In the genomic region with DNA sequence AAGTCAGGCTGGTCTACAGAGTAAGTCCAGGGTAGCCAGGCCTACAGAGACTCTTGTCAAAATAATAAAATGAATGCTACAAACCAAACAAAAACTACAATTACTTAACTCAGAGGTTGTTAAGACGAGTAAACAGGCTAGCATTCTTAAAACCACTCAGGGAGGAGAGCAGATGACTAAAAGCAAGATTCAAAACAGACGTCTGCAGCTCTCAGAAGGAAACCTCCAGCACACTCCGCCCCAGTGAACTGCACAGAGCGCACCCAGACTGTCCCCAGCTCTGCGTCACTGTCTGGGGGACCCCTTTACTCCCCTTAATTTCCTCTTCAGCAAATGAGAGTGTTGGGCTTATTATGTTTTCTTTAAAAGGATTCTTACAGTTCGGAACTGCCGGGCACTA, we compare ENCODE assay signal across 8 mouse cellular contexts. TPM values are rescaled to one million over a fixed set of nuclear protein-coding genes. Genes with fewer than 3 reads are reported as not detected.
DNase-seq lines count a peak whose midpoint lies in the region; ATAC-seq and TF ChIP-seq lines count a peak whose summit lies in the region.

No protein-coding gene starts in this region.

- H3K4me2 ChIP-seq in heart, postnatal 0 days (ENCODE audit: low read depth, low read length): peak overlapping the region; percentile 42
- H3K4me2 ChIP-seq in embryonic facial prominence, embryonic 13.5 days: peak overlapping the region; percentile 94
- H3K4me2 ChIP-seq in hindbrain, embryonic 13.5 days: peak overlapping the region; percentile 95
- peak overlapping the region; percentile 94 for H3K4me2 ChIP-seq in midbrain, embryonic 13.5 days (replicated peaks)

- H3K9me3 ChIP-seq in heart, postnatal 0 days (replicated peaks; ENCODE audit: control insufficient read depth, low read length): no peaks in the 10 kb centered on the region
- no peaks in the 10 kb centered on the region for H3K9me3 ChIP-seq in embryonic facial prominence, embryonic 13.5 days
- no peaks in the 10 kb centered on the region for H3K9me3 ChIP-seq in hindbrain, embryonic 13.5 days
- H3K9me3 ChIP-seq in midbrain, embryonic 13.5 days: no peaks in the 10 kb centered on the region

- TF ChIP-seq CTCF in heart, postnatal 0 days (IDR thresholded peaks at IDR 0.05; ENCODE audit: low read depth): no peak

- peak overlapping the region; percentile 99 for H3K27ac ChIP-seq in heart, postnatal 0 days (ENCODE audit: low read depth)
- peak overlapping the region; percentile 86; the same call in 1 of the 2 replicates for H3K27ac ChIP-seq in embryonic facial prominence, embryonic 13.5 days
- peak overlapping the region; percentile 56; the same call in 1 of the 2 replicates for H3K27ac ChIP-seq in hindbrain, embryonic 13.5 days
- peak overlapping the region; percentile 14; the same call in 1 of the 2 replicates for H3K27ac ChIP-seq in midbrain, embryonic 13.5 days

- H3K36me3 ChIP-seq in heart, postnatal 0 days (replicated peaks; ENCODE audit: control insufficient read depth, insufficient read depth, low read length): peaks cover 36% of the 10 kb centered on the region
- H3K36me3 ChIP-seq in embryonic facial prominence, embryonic 13.5 days: peaks cover 41% of the 10 kb centered on the region
- peaks cover 40% of the 10 kb centered on the region for H3K36me3 ChIP-seq in hindbrain, embryonic 13.5 days
- H3K36me3 ChIP-seq in midbrain, embryonic 13.5 days: peaks cover 45% of the 10 kb centered on the region

- WGBS in heart, postnatal 0 days: 82% methylated on average over 7 of the region's 7 CpGs
- WGBS in embryonic facial prominence, embryonic 13.5 days: 66% methylated on average over 7 of the region's 7 CpGs
- WGBS in hindbrain, embryonic 13.5 days: 87% methylated on average over 7 of the region's 7 CpGs
- WGBS in midbrain, embryonic 13.5 days: 83% methylated on average over 7 of the region's 7 CpGs

- no peak overlapping the region for H3K4me3 ChIP-seq in heart, postnatal 0 days (ENCODE audit: low read depth, low read length)
- H3K4me3 ChIP-seq in embryonic facial prominence, embryonic 13.5 days: 0 out of 2 replicates have a peak overlapping the region, but pooled peaks have one; percentile 95
- H3K4me3 ChIP-seq in hindbrain, embryonic 13.5 days: 0 out of 2 replicates have a peak overlapping the region, but pooled peaks have one; percentile 99
- peak overlapping the region; percentile 98; the same call in 1 of the 2 replicates for H3K4me3 ChIP-seq in midbrain, embryonic 13.5 days (replicated peaks)

- H3K9ac ChIP-seq in heart, postnatal 0 days (replicated peaks; ENCODE audit: low read depth, low read length): no peak overlapping the region
- H3K9ac ChIP-seq in embryonic facial prominence, embryonic 13.5 days: 0 out of 2 replicates have a peak overlapping the region, but pooled peaks have one; percentile 100
- no peak overlapping the region for H3K9ac ChIP-seq in hindbrain, embryonic 13.5 days
- H3K9ac ChIP-seq in midbrain, embryonic 13.5 days (replicated peaks): no peak overlapping the region

- TF ChIP-seq EP300 in heart, postnatal 0 days (IDR thresholded peaks at IDR 0.05; ENCODE audit: low read depth): no peak

- peaks cover 12% of the 10 kb centered on the region for H3K4me1 ChIP-seq in heart, postnatal 0 days (ENCODE audit: control insufficient read depth, insufficient read depth)
- H3K4me1 ChIP-seq in embryonic facial prominence, embryonic 13.5 days: peaks cover 47% of the 10 kb centered on the region
- H3K4me1 ChIP-seq in hindbrain, embryonic 13.5 days (replicated peaks): peaks cover 46% of the 10 kb centered on the region
- peaks cover 40% of the 10 kb centered on the region for H3K4me1 ChIP-seq in midbrain, embryonic 13.5 days (replicated peaks)

- ATAC-seq in heart, postnatal 0 days (ENCODE audit: insufficient read depth, low read depth): no peak
- no peak for ATAC-seq in embryonic facial prominence, embryonic 13.5 days (ENCODE audit: insufficient number of reproducible peaks, insufficient read depth, low FRiP score, low TSS enrichment, low read depth)
- ATAC-seq in hindbrain, embryonic 13.5 days (ENCODE audit: low FRiP score): no peak
- ATAC-seq in midbrain, embryonic 13.5 days: no peak

- DNase-seq in heart, postnatal 0 days (ENCODE audit: low spot score): no peak
- no peak for DNase-seq in heart, adult 18-20 months
- DNase-seq in spleen, postnatal 14 days (ENCODE audit: low spot score in 2 of 2): no peak
- DNase-seq in layer of hippocampus, postnatal 14 days (ENCODE audit: low spot score in 2 of 2): no peak
- no peak for DNase-seq in embryo, embryonic 9.5 days (ENCODE audit: extremely low spot score)

- H3K27me3 ChIP-seq in heart, postnatal 0 days (ENCODE audit: control insufficient read depth, insufficient read depth, low read length): no peaks in the 10 kb centered on the region
- H3K27me3 ChIP-seq in embryonic facial prominence, embryonic 13.5 days: 0 out of 2 replicates have a peak, but pooled peaks cover 4% of the 10 kb centered on the region
- H3K27me3 ChIP-seq in hindbrain, embryonic 13.5 days: peaks cover 16% of the 10 kb centered on the region
- H3K27me3 ChIP-seq in midbrain, embryonic 13.5 days: peaks cover 9% of the 10 kb centered on the region

RNA-seq across cellular contexts. Expression of gene Srf, which starts 3.8 kb away (rescaled TPM):
- 192 and 271 TPM in 2 replicates for total RNA-seq in heart, postnatal 0 days (2014; rRNA removed; ENCODE audit: low replicate concordance)
- 6.4 and 8.8 TPM in 2 replicates for polyA plus RNA-seq in heart, postnatal 0 days (2015; fragmentation: Nextera tagmentation; extraction: Ambion mirVana)
- 10 to 100 TPM; 88.4 to 93.6 TPM for total RNA-seq in heart, adult 18-20 months (2021)
- 6.3 and 8.9 TPM in 2 replicates for polyA plus RNA-seq in embryonic facial prominence, embryonic 13.5 days (2015; fragmentation: Nextera tagmentation; extraction: Ambion mirVana)
- 4.6 and 4.8 TPM in 2 replicates for polyA plus RNA-seq in hindbrain, embryonic 13.5 days (2015; fragmentation: Nextera tagmentation; extraction: Ambion mirVana)
- polyA plus RNA-seq in midbrain, embryonic 13.5 days (2015; fragmentation: Nextera tagmentation; extraction: Ambion mirVana): 4.1 and 6.0 TPM in 2 replicates
- total RNA-seq in layer of hippocampus, postnatal 14 days (2021): 10 to 100 TPM; 62.7 to 65.5 TPM

RNA-seq across cellular contexts. Expression of gene Cul9, which starts 6.0 kb away (rescaled TPM):
- 12.7 and 20.3 TPM in 2 replicates for total RNA-seq in heart, postnatal 0 days (2014; rRNA removed; ENCODE audit: low replicate concordance)
- polyA plus RNA-seq in heart, postnatal 0 days (2015; fragmentation: Nextera tagmentation; extraction: Ambion mirVana): 4.9 and 6.1 TPM in 2 replicates
- 10 to 100 TPM; 23.9 to 25.7 TPM for total RNA-seq in heart, adult 18-20 months (2021)
- 10.7 and 11.4 TPM in 2 replicates for polyA plus RNA-seq in embryonic facial prominence, embryonic 13.5 days (2015; fragmentation: Nextera tagmentation; extraction: Ambion mirVana)
- 17.1 and 21.6 TPM in 2 replicates for polyA plus RNA-seq in hindbrain, embryonic 13.5 days (2015; fragmentation: Nextera tagmentation; extraction: Ambion mirVana)
- polyA plus RNA-seq in midbrain, embryonic 13.5 days (2015; fragmentation: Nextera tagmentation; extraction: Ambion mirVana): 18.7 and 20.3 TPM in 2 replicates
- 10 to 100 TPM; 42.7 to 43.9 TPM for total RNA-seq in layer of hippocampus, postnatal 14 days (2021)

RNA-seq across cellular contexts. Expression of gene Dnph1, which starts 55.6 kb away (rescaled TPM):
- total RNA-seq in heart, postnatal 0 days (2014; rRNA removed; ENCODE audit: low replicate concordance): 7.0 and 16.0 TPM in 2 replicates
- 9.1 and 10.0 TPM in 2 replicates for polyA plus RNA-seq in heart, postnatal 0 days (2015; fragmentation: Nextera tagmentation; extraction: Ambion mirVana)
- 1 to 10 TPM; 1.2 to 1.5 TPM for total RNA-seq in heart, adult 18-20 months (2021)
- 60.8 and 63.5 TPM in 2 replicates for polyA plus RNA-seq in embryonic facial prominence, embryonic 13.5 days (2015; fragmentation: Nextera tagmentation; extraction: Ambion mirVana)
- polyA plus RNA-seq in hindbrain, embryonic 13.5 days (2015; fragmentation: Nextera tagmentation; extraction: Ambion mirVana): 20.4 and 21.8 TPM in 2 replicates
- 31.6 and 32.4 TPM in 2 replicates for polyA plus RNA-seq in midbrain, embryonic 13.5 days (2015; fragmentation: Nextera tagmentation; extraction: Ambion mirVana)
- total RNA-seq in layer of hippocampus, postnatal 14 days (2021): 1 to 10 TPM; 5.7 TPM

Comparison
In these comparisons a context has a peak if more than half of its experiments do, and no peak if none do; other contexts are left out.
1. H3K27ac ChIP-seq: peak in every context shown above with its lines; median percentile 99 in heart, postnatal 0 days; 86 in embryonic facial prominence, embryonic 13.5 days; 56 in hindbrain, embryonic 13.5 days; 14 in midbrain, embryonic 13.5 days.
2. H3K4me2 ChIP-seq: peak in every context shown above with its lines; median percentile 95 in hindbrain, embryonic 13.5 days; 94 in embryonic facial prominence, embryonic 13.5 days; 94 in midbrain, embryonic 13.5 days; 42 in heart, postnatal 0 days.